Mouse (Mus musculus): Measurements from ENCODE around the gene Scmh1. TPM values are rescaled to one million over a fixed set of nuclear protein-coding genes. Genes with fewer than 3 reads are reported as not detected.

Scmh1 gene
- polyA plus RNA-seq, 1 experiment from 2014 or later, result 31.0 TPM

- H3K4me1 ChIP-seq, result no peaks in the 10 kb centered on the region
- WGBS, result 85% methylated on average over 4 of the region's 4 CpGs
- no peak for DNase-seq (ENCODE audit: extremely low spot score, low spot score)
- H3K4me3 ChIP-seq, result no peak overlapping the region
- H3K9me3 ChIP-seq, result no peaks in the 10 kb centered on the region
- no peak overlapping the region for H3K27ac ChIP-seq
- H3K27me3 ChIP-seq (ENCODE audit: poor library complexity, severe bottlenecking), result no peaks in the 10 kb centered on the region
- H3K36me3 ChIP-seq (replicated peaks), result peaks cover 85% of the 10 kb centered on the region
Measured at GRCm38 (mm10) chr4:120522351-120522750, 117.3 kb downstream of the Scmh1 start.

DNA sequence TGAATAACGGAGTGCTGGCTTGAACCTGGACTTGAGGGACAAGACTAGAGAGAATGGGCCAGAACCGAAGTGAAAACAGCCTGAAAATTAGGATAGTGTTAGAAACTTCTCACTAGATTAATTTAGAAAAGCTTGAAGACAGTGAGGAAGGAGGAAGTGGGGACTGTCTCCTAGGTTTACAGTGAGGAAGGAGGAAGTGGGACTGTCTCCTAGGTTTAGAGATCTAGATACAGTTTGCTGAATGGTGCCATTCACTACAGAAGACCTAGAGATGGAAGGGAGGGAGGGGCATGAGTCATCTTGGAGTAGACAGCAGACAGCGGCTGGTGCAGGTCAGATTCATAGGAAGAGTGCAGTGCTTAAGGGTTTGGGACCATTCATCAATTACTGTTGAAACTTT is 118.0 kb downstream of the Scmh1 start:
- Histone ChIP-seq H3K27ac (no peak overlapping the region), H3K4me3 (no peak overlapping the region), H3K4me1 (no peaks in the 10 kb centered on the region), H3K9me3 (no peaks in the 10 kb centered on the region), H3K27me3 (ENCODE audit: poor library complexity, severe bottlenecking) (no peaks in the 10 kb centered on the region), H3K36me3 (replicated peaks) (peaks cover 85% of the 10 kb centered on the region)
- no peak for DNase-seq (ENCODE audit: extremely low spot score, low spot score)
- 94% methylated on average over 3 of the region's 3 CpGs for WGBS

DNA sequence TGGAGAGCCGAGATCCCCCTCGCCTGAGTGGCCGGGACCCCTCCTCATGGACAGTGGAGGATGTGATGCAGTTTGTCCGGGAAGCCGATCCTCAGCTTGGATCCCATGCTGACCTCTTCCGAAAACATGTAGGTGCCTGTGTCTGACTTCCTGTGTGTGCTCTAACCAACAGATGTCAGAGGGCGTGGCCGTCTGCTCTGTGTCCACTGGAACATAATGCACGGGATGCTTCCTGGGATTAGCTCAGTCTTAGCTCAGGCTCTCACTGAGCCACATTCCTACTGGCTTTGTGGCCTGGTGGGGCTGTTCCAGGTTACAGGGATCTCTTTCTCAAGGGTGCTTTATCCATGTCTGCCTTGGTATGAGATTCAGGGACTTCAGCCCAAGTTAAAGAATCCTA is 123.1 kb downstream of the Scmh1 start:
- Histone ChIP-seq H3K4me3 (no peak overlapping the region), H3K9me3 (no peaks in the 10 kb centered on the region), H3K27me3 (ENCODE audit: poor library complexity, severe bottlenecking) (no peaks in the 10 kb centered on the region), H3K27ac (no peak overlapping the region), H3K36me3 (replicated peaks) (peaks cover 86% of the 10 kb centered on the region), H3K4me1 (no peaks in the 10 kb centered on the region)
- no peak for DNase-seq (ENCODE audit: extremely low spot score, low spot score)
- WGBS, result 81% methylated on average over 9 of the region's 9 CpGs

DNA sequence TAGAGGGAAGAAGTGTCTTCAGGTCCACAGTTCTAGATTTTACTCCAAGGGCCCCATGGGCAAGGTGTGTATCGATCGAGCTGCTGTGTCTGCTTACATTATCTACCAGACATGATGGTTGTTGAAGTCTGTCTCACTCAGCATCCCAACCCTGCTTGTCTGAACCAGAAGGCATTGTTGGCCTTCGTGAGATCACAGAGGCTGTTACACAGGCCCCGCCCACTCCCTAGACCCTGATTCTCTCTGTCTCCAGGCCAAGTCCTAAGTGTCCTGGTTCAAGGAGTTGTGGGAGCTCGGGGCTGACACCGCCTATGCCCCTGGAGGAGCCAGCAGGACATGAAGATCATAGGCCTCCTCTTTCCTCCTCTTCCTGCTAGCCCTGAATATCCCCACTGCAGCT is 126.9 kb downstream of the Scmh1 start, which contains the start of gene Slfnl1:
Gene Slfnl1 (plus strand): TSS at position 246 of the 400 bp plus-strand sequence.
- H3K36me3 ChIP-seq (replicated peaks), result peaks cover 63% of the 10 kb centered on the region

DNA sequence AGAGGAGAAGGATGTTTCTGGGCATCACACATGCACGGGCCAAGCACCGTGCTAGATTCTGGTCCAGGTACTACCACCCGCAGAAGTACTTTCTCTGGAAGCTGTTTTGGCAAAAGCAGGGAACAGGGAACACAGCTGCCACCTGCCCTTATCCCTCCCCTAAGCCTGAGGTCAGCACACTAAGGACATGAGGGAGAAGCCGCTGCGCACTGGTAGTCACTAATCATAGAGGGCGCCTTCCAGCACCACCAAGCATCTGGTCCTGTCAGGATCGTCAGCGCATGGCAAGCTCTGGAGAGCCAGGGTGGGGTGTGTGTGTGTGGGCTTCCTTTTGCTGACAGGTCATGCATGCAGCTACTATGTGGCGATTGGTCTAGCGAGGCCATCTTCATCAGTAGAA is 133.6 kb downstream of the Scmh1 start:
- Histone ChIP-seq H3K4me3 (no peak overlapping the region), H3K27me3 (ENCODE audit: poor library complexity, severe bottlenecking) (no peaks in the 10 kb centered on the region), H3K4me1 (no peaks in the 10 kb centered on the region), H3K36me3 (replicated peaks) (peaks cover 70% of the 10 kb centered on the region), H3K27ac (no peak overlapping the region), H3K9me3 (no peaks in the 10 kb centered on the region)
- WGBS, result 95% methylated on average over 10 of the region's 10 CpGs
- no peak for DNase-seq (ENCODE audit: extremely low spot score, low spot score)

More for the DNA sequence above, 126.9 kb downstream of the Scmh1 start, which contains the start of gene Slfnl1:
- no peaks in the 10 kb centered on the region for H3K27me3 ChIP-seq (ENCODE audit: poor library complexity, severe bottlenecking)
- WGBS, result 89% methylated on average over 6 of the region's 6 CpGs
- no peak within 1 kb of the TSS for H3K27ac ChIP-seq
- no peak within 1 kb of the TSS for H3K4me3 ChIP-seq
- no peaks in the 10 kb centered on the region for H3K9me3 ChIP-seq
- no peaks in the 10 kb centered on the region for H3K4me1 ChIP-seq
- no peak for DNase-seq (ENCODE audit: extremely low spot score, low spot score)

- peaks cover 100% of the 10 kb centered on the region for H3K36me3 ChIP-seq (replicated peaks)
- WGBS, result 93% methylated on average over 1 of the region's 1 CpGs
Measured at GRCm38 (mm10) chr4:120544896-120545295, 139.8 kb downstream of the Scmh1 start.

GRCm38 (mm10) chr4:120556592-120556991 is 151.5 kb downstream of the Scmh1 start:
- no peak for DNase-seq (ENCODE audit: extremely low spot score, low spot score)
- Histone ChIP-seq H3K27me3 (ENCODE audit: poor library complexity, severe bottlenecking) (no peaks in the 10 kb centered on the region), H3K4me1 (no peaks in the 10 kb centered on the region), H3K4me3 (no peak overlapping the region), H3K9me3 (no peaks in the 10 kb centered on the region), H3K27ac (no peak overlapping the region), H3K36me3 (replicated peaks) (peaks cover 98% of the 10 kb centered on the region)
- 94% methylated on average over 6 of the region's 6 CpGs for WGBS

More at GRCm38 (mm10) chr4:120544896-120545295, 139.8 kb downstream of the Scmh1 start:
- Histone ChIP-seq H3K4me1 (no peaks in the 10 kb centered on the region), H3K9me3 (no peaks in the 10 kb centered on the region), H3K27me3 (ENCODE audit: poor library complexity, severe bottlenecking) (no peaks in the 10 kb centered on the region), H3K27ac (no peak overlapping the region), H3K4me3 (no peak overlapping the region)
- no peak for DNase-seq (ENCODE audit: extremely low spot score, low spot score)

- H3K4me1 ChIP-seq, result peaks cover 30% of the 10 kb centered on the region
- H3K27me3 ChIP-seq (ENCODE audit: poor library complexity, severe bottlenecking), result no peaks in the 10 kb centered on the region
- 90% methylated on average over 2 of the region's 2 CpGs for WGBS
- peaks cover 71% of the 10 kb centered on the region for H3K36me3 ChIP-seq (replicated peaks)
- H3K9me3 ChIP-seq, result no peaks in the 10 kb centered on the region
- no peak overlapping the region for H3K4me3 ChIP-seq
- no peak for DNase-seq (ENCODE audit: extremely low spot score, low spot score)
- H3K27ac ChIP-seq, result no peak overlapping the region
Measured at GRCm38 (mm10) chr4:120565726-120566125, 160.6 kb downstream of the Scmh1 start.

GRCm38 (mm10) chr4:120568005-120568404 is 162.9 kb downstream of the Scmh1 start:
- no peak for DNase-seq (ENCODE audit: extremely low spot score, low spot score)
- Histone ChIP-seq H3K4me1 (peaks cover 37% of the 10 kb centered on the region), H3K4me3 (peak overlapping the region; percentile 85), H3K9me3 (no peaks in the 10 kb centered on the region), H3K36me3 (replicated peaks) (peaks cover 48% of the 10 kb centered on the region), H3K27ac (no peak overlapping the region), H3K27me3 (ENCODE audit: poor library complexity, severe bottlenecking) (peaks cover 5% of the 10 kb centered on the region; the same call in 1 of the 2 replicates)
- WGBS, result 78% methylated on average over 5 of the region's 5 CpGs

GRCm38 (mm10) chr4:120569025-120569424 is 163.9 kb downstream of the Scmh1 start:
- H3K4me1 ChIP-seq, result peaks cover 37% of the 10 kb centered on the region
- peak overlapping the region; percentile 99 for H3K27ac ChIP-seq
- 9% methylated on average over 4 of the region's 4 CpGs for whole genome bisulfite sequencing
- H3K27me3 ChIP-seq (ENCODE audit: poor library complexity, severe bottlenecking), result peaks cover 5% of the 10 kb centered on the region; the same call in 1 of the 2 replicates
- DNase-seq (ENCODE audit: extremely low spot score, low spot score), result no peak
- H3K9me3 ChIP-seq, result no peaks in the 10 kb centered on the region
- peaks cover 38% of the 10 kb centered on the region for H3K36me3 ChIP-seq (replicated peaks)
- H3K4me3 ChIP-seq, result peak overlapping the region; percentile 85

- no peaks in the 10 kb centered on the region for H3K9me3 ChIP-seq
- DNase-seq (ENCODE audit: extremely low spot score, low spot score), result peak; percentile 98
- peaks cover 30% of the 10 kb centered on the region for H3K36me3 ChIP-seq (replicated peaks)
- H3K27ac ChIP-seq, result peak within 1 kb of the TSS; percentile 99
- peaks cover 5% of the 10 kb centered on the region; the same call in 1 of the 2 replicates for H3K27me3 ChIP-seq (ENCODE audit: poor library complexity, severe bottlenecking)
- WGBS, result under 1% methylated on average over 97 of the region's 97 CpGs
- H3K4me3 ChIP-seq, result peak within 1 kb of the TSS; percentile 85
- peaks cover 37% of the 10 kb centered on the region for H3K4me1 ChIP-seq
Measured at GRCm38 (mm10) chr4:120569486-120570437, 164.7 kb downstream of the Scmh1 start, which contains the start of gene Ctps. Ctps (minus strand) TSS chr4:120570276.

DNA sequence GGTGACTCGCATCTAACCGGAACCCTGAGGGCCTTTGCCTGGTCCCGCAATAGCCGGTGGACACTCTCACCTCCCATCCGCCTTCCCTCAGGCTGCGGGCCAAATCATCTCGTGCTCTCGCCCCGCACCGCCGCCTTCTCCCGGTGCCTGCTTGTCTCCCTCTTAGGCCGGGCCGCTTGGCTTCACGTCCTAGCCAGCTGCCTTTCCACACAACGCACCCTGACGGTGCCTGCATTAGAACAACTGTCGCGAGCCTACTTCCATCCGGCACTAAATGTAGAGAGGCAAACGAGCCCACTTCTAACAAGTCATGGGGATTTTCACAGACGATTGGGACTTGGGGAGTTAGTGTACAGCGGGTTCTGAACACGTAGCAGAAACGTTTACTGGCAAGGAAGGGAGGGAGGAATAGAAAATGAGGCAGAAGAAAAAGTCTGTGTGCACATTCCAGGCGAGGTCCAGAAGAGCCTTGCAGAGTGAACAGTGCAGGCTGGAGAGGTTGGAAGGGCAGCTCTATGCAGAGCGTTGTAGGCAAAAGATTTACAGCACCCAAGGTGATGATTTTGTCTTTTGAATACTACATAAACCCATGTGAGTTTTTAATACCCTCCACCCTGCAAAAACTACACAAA is 165.5 kb downstream of the Scmh1 start:
- peak overlapping the region; percentile 85 for H3K4me3 ChIP-seq
- peaks cover 22% of the 10 kb centered on the region for H3K36me3 ChIP-seq (replicated peaks)
- peaks cover 37% of the 10 kb centered on the region for H3K4me1 ChIP-seq
- DNase-seq (ENCODE audit: extremely low spot score, low spot score), result no peak
- WGBS, result 1% methylated on average over 27 of the region's 27 CpGs
- H3K27ac ChIP-seq, result peak overlapping the region; percentile 99
- H3K27me3 ChIP-seq (ENCODE audit: poor library complexity, severe bottlenecking), result peaks cover 5% of the 10 kb centered on the region; the same call in 1 of the 2 replicates
- H3K9me3 ChIP-seq, result no peaks in the 10 kb centered on the region
